Comparison of ENCODE assay signal across 10 mouse cellular contexts in genomic region chr5:110458936-110459335, GRCm38 (mm10). TPM values are rescaled to one million over a fixed set of nuclear protein-coding genes. Genes with fewer than 3 reads are reported as not detected.
DNase-seq lines count a peak whose midpoint lies in the region; TF ChIP-seq lines count a peak whose summit lies in the region.
"Had no signal": no experiment of that assay in that cellular context is flagged by ENCODE, and none has a peak within 500 bp of the region (broad histone marks: within the 10 kb centered on the region; RNA-seq: fewer than 3 reads in every experiment).

No protein-coding gene starts in this region.

- H3K36me3 ChIP-seq in embryonic facial prominence, embryonic 10.5 days (replicated peaks): no peaks in the 10 kb centered on the region
- H3K36me3 ChIP-seq: embryonic facial prominence, embryonic 15.5 days; hindbrain, embryonic 13.5 days had no signal

- no peak for TF ChIP-seq POLR2A in lung, adult 2 months (IDR thresholded peaks at IDR 0.05; ENCODE audit: borderline replicate concordance, extremely low read depth, low read depth, low read length)
- TF ChIP-seq POLR2A in olfactory bulb, adult 2 months (IDR thresholded peaks at IDR 0.05; ENCODE audit: insufficient read depth, low read depth, low read length): no peak

- peak; percentile 41 for DNase-seq in lung, postnatal 14 days
- no peak for DNase-seq in lung, adult 2 months
- DNase-seq in adrenal gland, postnatal 14 days: peak; percentile 83
- DNase-seq in layer of hippocampus, adult 18-20 months (ENCODE audit: low spot score in 2 of 2): peak; percentile 43 to 77
- DNase-seq in cerebellum, adult 11 months: no peak
- no peak for DNase-seq in spleen, postnatal 14 days (ENCODE audit: low spot score in 2 of 2)
- DNase-seq in embryonic facial prominence, embryonic 10.5 days (ENCODE audit: low spot score): no peak

- peak overlapping the region; percentile 59 for H3K27ac ChIP-seq in olfactory bulb, adult 2 months (ENCODE audit: insufficient read depth, low read depth, low read length)
- no peak overlapping the region for H3K27ac ChIP-seq in embryonic facial prominence, embryonic 10.5 days (replicated peaks)
- H3K27ac ChIP-seq: embryonic facial prominence, embryonic 15.5 days; hindbrain, embryonic 13.5 days had no signal

- H3K4me1 ChIP-seq in lung, adult 2 months (ENCODE audit: control insufficient read depth, insufficient read depth, low read length): no peaks in the 10 kb centered on the region
- peaks cover 10% of the 10 kb centered on the region for H3K4me1 ChIP-seq in olfactory bulb, adult 2 months (ENCODE audit: control insufficient read depth, insufficient read depth, low read length)
- H3K4me1 ChIP-seq in embryonic facial prominence, embryonic 10.5 days: no peaks in the 10 kb centered on the region
- H3K4me1 ChIP-seq: embryonic facial prominence, embryonic 15.5 days; hindbrain, embryonic 13.5 days had no signal

- WGBS in lung, adult 2 months: 37% methylated on average over 3 of the region's 3 CpGs
- 20% methylated on average over 3 of the region's 3 CpGs for WGBS in olfactory bulb, adult 2 months
- 59% methylated on average over 3 of the region's 3 CpGs for WGBS in embryonic facial prominence, embryonic 10.5 days

- TF ChIP-seq CTCF in lung, adult 2 months (IDR thresholded peaks at IDR 0.05; ENCODE audit: insufficient read depth, low read length): no peak
- TF ChIP-seq CTCF in olfactory bulb, adult 2 months (IDR thresholded peaks at IDR 0.05; ENCODE audit: insufficient read depth, low read depth, low read length): no peak

- H3K9me3 ChIP-seq in embryonic facial prominence, embryonic 10.5 days: no peaks in the 10 kb centered on the region
- H3K9me3 ChIP-seq: embryonic facial prominence, embryonic 15.5 days; hindbrain, embryonic 13.5 days had no signal

- no peak overlapping the region for H3K4me3 ChIP-seq in lung, adult 2 months (replicated peaks; ENCODE audit: extremely low read depth, low read depth, low read length)
- no peak overlapping the region for H3K4me3 ChIP-seq in olfactory bulb, adult 2 months (ENCODE audit: insufficient read depth, low read depth, low read length)
- H3K4me3 ChIP-seq in embryonic facial prominence, embryonic 10.5 days: no peak overlapping the region
- H3K4me3 ChIP-seq: embryonic facial prominence, embryonic 15.5 days; hindbrain, embryonic 13.5 days had no signal

- H3K27me3 ChIP-seq in embryonic facial prominence, embryonic 10.5 days (replicated peaks; ENCODE audit: low read depth, poor library complexity, severe bottlenecking): 0 out of 2 replicates have a peak, but pooled peaks cover 5% of the 10 kb centered on the region
- H3K27me3 ChIP-seq: embryonic facial prominence, embryonic 15.5 days; hindbrain, embryonic 13.5 days had no signal

RNA-seq across cellular contexts. Expression of gene Fbrsl1, which starts 10.6 kb away (rescaled TPM):
- polyA plus RNA-seq in lung, adult 2 months (2012; rRNA removed): 64.9 and 107 TPM in 2 replicates
- 74.4 and 78.0 TPM in 2 replicates for total RNA-seq in adrenal gland, postnatal 14 days (2021)
- total RNA-seq in layer of hippocampus, adult 18-20 months (2021): 10 to 100 TPM; 81.1 to 88.2 TPM
- polyA plus RNA-seq in olfactory bulb, adult 2 months (2012; ENCODE audit: insufficient read depth, insufficient read length, low replicate concordance, missing spikeins): not detected in 2 replicates
- polyA plus RNA-seq in embryonic facial prominence, embryonic 10.5 days (2016; fragmentation: Nextera tagmentation; extraction: Ambion mirVana): 21.5 and 23.5 TPM in 2 replicates

Comparison
In these comparisons a context has a peak if more than half of its experiments do, and no peak if none do; other contexts are left out.
1. DNase-seq: peak in lung, postnatal 14 days (single experiment), adrenal gland, postnatal 14 days (single experiment) and layer of hippocampus, adult 18-20 months (2 of 2); none in lung, adult 2 months (single experiment), cerebellum, adult 11 months (single experiment), spleen, postnatal 14 days (0 of 2) and embryonic facial prominence, embryonic 10.5 days (single experiment).
2. RNA of gene Fbrsl1, which starts 10.6 kb away (polyA plus RNA-seq): 64.9 to 107 TPM in lung, adult 2 months and 21.5 to 23.5 TPM in embryonic facial prominence, embryonic 10.5 days; not detected in olfactory bulb, adult 2 months; every median in the first group is over 10 times any median in the second.